Mouse (Mus musculus) midbrain, embryonic 11.5 days (tissue): ENCODE data around the gene Ace. TPM values are rescaled to one million over a fixed set of nuclear protein-coding genes. Genes with fewer than 3 reads are reported as not detected.

Experiments used
- ATAC-seq: fragments of 200-750 bp; cut with Nextera tagmentation; 2 replicates; pipeline ENCODE4 v1.8.0; 2017; ENCODE audit warnings: moderate TSS enrichment, moderate library complexity; ENCODE audit not compliant: low FRiP score
- DNase-seq: peaks from one replicate; pipeline ENCODE4 v3.0.0; 2015; ENCODE audit warnings: low spot score; ENCODE audit errors: missing footprints
- H3K27ac ChIP-seq: fragments of 300-500 bp; sonication (generic); 2 replicates; pipeline ENCODE4 v1.5.1; 2014; ENCODE audit warnings: low read depth, low read length
- H3K27me3 ChIP-seq: fragments of 300-500 bp; sonication (generic); 2 replicates; pipeline ENCODE4 v1.6.1; 2014; ENCODE audit warnings: mild to moderate bottlenecking, low read length, moderate library complexity, mixed read lengths; ENCODE audit not compliant: control insufficient read depth, insufficient read depth
- H3K36me3 ChIP-seq: fragments of 300-500 bp; sonication (generic); 2 replicates; pipeline ENCODE4 v1.6.1; 2014; ENCODE audit warnings: mild to moderate bottlenecking, low read length, moderate library complexity, mixed read lengths; ENCODE audit not compliant: control insufficient read depth, insufficient read depth
- H3K4me1 ChIP-seq: fragments of 300-500 bp; sonication (generic); 2 replicates; pipeline ENCODE4 v1.6.1; 2014; ENCODE audit warnings: low read length; ENCODE audit not compliant: control insufficient read depth, insufficient read depth
- H3K4me2 ChIP-seq: fragments of 300-500 bp; sonication (generic); 2 replicates; pipeline ENCODE4 v1.6.1; 2014; ENCODE audit warnings: mild to moderate bottlenecking, moderate library complexity
- H3K4me3 ChIP-seq: fragments of 300-500 bp; sonication (generic); 2 replicates; pipeline ENCODE4 v1.5.1; 2014; ENCODE audit warnings: low read depth, low read length
- H3K9ac ChIP-seq: fragments of 300-500 bp; sonication (generic); 2 replicates; pipeline ENCODE4 v1.6.1; 2014; ENCODE audit warnings: low read length
- H3K9me3 ChIP-seq: fragments of 300-500 bp; sonication (generic); 2 replicates; pipeline ENCODE4 v1.6.1; 2016; ENCODE audit warnings: low read length; ENCODE audit not compliant: control insufficient read depth
- WGBS: fragments of 180-500 bp; shearing (Covaris S2); extraction: QIAGEN DNeasy Blood & Tissue Kit; methylation state at CpG from one replicate; pipeline ENCODE4 v1.1.7; 2014; 5-methylcytosine and 5-hydroxymethylcytosine counted together
- polyA plus RNA-seq: library from polyadenylated mRNA; unstranded; fragments of >200 nt; fragmentation: Nextera tagmentation; extraction: Ambion mirVana; gene quantifications from 2 replicates; pipeline ENCODE4 v1.2.1, GENCODE M21; 2014

Gene Ace
- polyA plus RNA-seq, 1 experiment from 2014 or later, result 0.89 TPM

DNA sequence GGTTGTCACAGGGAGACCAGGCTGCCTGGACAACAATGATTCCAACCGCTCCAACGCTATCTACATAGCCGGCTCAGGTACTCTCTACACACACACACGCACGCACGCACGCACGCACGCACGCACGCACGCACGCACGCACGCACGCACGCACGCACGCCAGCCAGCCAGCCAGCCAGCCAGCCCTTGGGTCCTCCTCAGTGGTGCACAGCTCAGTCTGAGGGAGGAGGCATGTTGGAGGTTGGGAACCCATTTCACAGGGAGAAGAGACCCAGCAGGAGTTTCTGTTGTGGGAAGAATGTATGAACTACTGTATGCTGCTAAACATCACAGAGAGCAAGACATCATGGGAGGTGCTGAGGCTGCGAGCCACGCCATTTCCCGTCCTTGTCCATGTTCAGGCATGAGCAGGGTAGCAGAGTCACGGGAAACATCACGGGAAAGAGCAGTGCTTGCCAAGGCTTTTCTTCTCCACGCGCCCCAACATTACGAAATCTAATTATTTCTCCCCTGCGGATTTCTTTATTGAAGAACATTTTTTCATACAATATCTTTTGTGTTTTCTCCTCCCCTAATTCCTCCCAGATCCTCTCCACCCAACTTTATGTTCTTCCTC is 11.8 kb upstream of the Ace start:
- Histone ChIP-seq H3K9ac (no peak overlapping the region), H3K4me3 (no peak overlapping the region), H3K9me3 (no peaks in the 10 kb centered on the region), H3K4me1 (no peaks in the 10 kb centered on the region), H3K27ac (no peak overlapping the region), H3K4me2 (no peak overlapping the region), H3K27me3 (no peaks in the 10 kb centered on the region), H3K36me3 (no peaks in the 10 kb centered on the region)
- DNase-seq, result no peak
- no peak for ATAC-seq
- WGBS, result 91% methylated on average over 28 of the region's 28 CpGs

DNA sequence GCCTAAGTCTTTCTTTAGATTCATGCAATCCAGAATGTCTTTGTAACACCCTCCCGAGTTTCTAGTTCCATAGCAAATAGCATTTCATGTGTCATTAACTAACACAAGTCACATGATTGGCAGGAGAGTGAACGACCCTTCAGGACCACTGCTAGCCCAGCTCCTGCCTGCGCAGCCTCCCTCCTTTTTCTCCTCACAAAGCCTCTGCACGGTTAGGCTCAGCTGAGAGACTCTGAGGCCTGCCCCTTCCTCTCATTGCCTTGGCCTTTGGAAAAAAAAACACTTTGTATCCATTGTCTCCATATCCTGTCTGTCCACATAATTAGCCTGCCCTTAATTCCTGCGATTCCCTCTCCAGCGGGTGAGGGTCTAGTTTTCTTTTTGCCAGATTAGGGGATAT is 10.2 kb upstream of the Ace start:
- no peak overlapping the region for H3K4me2 ChIP-seq
- no peaks in the 10 kb centered on the region for H3K27me3 ChIP-seq
- H3K36me3 ChIP-seq, result no peaks in the 10 kb centered on the region
- no peak for DNase-seq
- no peaks in the 10 kb centered on the region for H3K9me3 ChIP-seq
- H3K4me1 ChIP-seq, result no peaks in the 10 kb centered on the region
- H3K27ac ChIP-seq, result no peak overlapping the region
- H3K4me3 ChIP-seq, result no peak overlapping the region
- no peak for ATAC-seq
- 57% methylated on average over 6 of the region's 6 CpGs for WGBS
- H3K9ac ChIP-seq, result no peak overlapping the region

DNA sequence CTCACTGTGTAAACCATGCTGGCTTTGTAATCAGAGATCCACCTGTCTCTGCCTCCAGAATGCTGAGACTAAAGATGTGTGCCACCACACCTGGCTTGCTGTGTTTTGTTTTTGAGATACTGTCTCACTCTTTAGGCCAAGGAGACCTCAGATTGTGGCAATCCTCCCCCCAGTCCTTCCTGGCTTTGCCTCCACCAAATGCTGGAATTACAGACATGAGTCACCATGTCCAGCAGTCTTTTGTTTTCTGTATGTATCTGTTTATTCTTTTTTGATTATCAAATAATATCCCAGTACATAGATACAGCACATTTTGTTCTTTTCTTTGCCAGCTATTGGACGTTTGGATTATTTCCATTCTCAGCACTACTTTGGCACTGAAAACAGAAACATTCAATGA is 9.2 kb upstream of the Ace start:
- Histone ChIP-seq H3K9ac (no peak overlapping the region), H3K27ac (no peak overlapping the region)
- WGBS, result 70% methylated on average over 1 of the region's 1 CpGs

DNA sequence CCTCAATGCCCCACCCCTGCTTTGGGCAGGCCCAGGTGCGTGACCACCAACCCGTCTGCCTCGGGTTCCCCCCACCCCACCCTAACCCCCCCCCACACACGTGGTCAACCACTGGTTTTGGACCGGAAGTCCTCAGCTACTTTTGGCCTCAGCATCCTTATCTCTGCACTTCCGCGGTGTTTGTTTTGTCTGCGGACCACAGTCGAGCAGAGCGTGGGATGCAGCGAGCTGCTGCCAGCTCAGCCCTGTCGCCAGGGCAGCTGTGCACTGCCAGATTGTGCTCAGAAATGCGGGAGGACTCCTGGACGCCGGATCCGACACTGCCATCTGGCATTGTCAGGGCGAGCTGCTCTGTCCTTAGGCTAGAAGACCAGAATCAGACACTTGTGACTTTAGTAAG is 8.4 kb upstream of the Ace start:
- H3K4me1 ChIP-seq, result no peaks in the 10 kb centered on the region
- H3K9me3 ChIP-seq, result no peaks in the 10 kb centered on the region
- no peak overlapping the region for H3K4me2 ChIP-seq
- H3K9ac ChIP-seq, result no peak overlapping the region
- no peaks in the 10 kb centered on the region for H3K36me3 ChIP-seq
- H3K27ac ChIP-seq, result no peak overlapping the region
- 58% methylated on average over 17 of the region's 17 CpGs for WGBS
- ATAC-seq (no peak), DNase-seq (no peak)
- H3K27me3 ChIP-seq, result no peaks in the 10 kb centered on the region
- H3K4me3 ChIP-seq, result no peak overlapping the region

More for the DNA sequence above, 9.2 kb upstream of the Ace start:
- no peaks in the 10 kb centered on the region for H3K9me3 ChIP-seq
- no peak for ATAC-seq
- H3K36me3 ChIP-seq, result no peaks in the 10 kb centered on the region
- no peaks in the 10 kb centered on the region for H3K27me3 ChIP-seq
- H3K4me2 ChIP-seq, result no peak overlapping the region
- no peak for DNase-seq
- H3K4me1 ChIP-seq, result no peaks in the 10 kb centered on the region
- no peak overlapping the region for H3K4me3 ChIP-seq

DNA sequence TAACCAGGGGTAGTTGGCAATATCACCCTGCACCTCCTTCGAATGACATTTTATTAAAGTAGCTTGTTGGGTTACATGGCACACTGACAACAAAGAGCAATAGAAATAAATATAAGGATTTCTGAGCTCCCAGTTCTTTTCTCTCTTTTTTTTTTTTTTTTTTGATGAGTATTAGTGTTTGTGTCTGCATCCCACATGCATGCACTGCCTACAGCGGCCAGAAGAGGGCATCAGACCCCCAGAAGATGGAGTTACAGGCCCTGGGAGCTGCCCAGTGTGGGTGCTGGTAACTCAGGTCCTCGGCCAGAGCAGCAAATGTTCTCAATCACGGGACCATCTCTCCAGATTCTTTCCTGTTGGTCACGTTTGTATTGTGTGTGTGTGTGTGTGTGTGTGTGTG is 3.1 kb upstream of the Ace start:
- ATAC-seq, result no peak

DNA sequence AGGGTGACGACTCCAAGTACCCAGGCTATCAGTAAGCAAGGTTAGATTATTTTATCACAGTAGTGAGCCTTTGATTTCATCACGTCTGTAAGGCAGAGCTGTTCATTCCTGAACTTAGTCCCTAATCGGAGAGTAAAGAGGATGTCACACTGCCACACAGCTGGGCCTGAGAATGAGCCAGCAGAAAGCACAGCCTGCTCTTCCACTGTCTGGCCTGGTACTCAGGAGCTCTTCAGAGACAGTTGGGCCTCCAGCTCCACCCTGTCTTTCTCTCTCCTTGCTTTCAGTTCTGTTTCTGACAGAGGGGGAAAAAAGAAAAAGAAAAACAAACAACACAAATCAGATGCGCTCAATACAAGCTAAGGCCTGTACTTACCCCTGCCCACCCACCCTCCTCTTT is 1.5 kb upstream of the Ace start:
- WGBS, result 71% methylated on average over 4 of the region's 4 CpGs
- H3K27ac ChIP-seq, result no peak overlapping the region
- no peaks in the 10 kb centered on the region for H3K9me3 ChIP-seq
- no peak overlapping the region for H3K4me3 ChIP-seq
- H3K36me3 ChIP-seq, result no peaks in the 10 kb centered on the region
- DNase-seq (no peak), ATAC-seq (no peak)
- peaks cover 5% of the 10 kb centered on the region for H3K4me1 ChIP-seq
- no peak overlapping the region for H3K4me2 ChIP-seq
- peaks cover 27% of the 10 kb centered on the region for H3K27me3 ChIP-seq
- no peak overlapping the region for H3K9ac ChIP-seq

More for the DNA sequence above, 3.1 kb upstream of the Ace start:
- 66% methylated on average over 5 of the region's 5 CpGs for WGBS
- Histone ChIP-seq H3K4me1 (peaks cover 5% of the 10 kb centered on the region), H3K27me3 (peaks cover 27% of the 10 kb centered on the region), H3K4me3 (no peak overlapping the region), H3K9ac (no peak overlapping the region), H3K27ac (no peak overlapping the region), H3K9me3 (no peaks in the 10 kb centered on the region), H3K4me2 (no peak overlapping the region), H3K36me3 (no peaks in the 10 kb centered on the region)
- no peak for DNase-seq

DNA sequence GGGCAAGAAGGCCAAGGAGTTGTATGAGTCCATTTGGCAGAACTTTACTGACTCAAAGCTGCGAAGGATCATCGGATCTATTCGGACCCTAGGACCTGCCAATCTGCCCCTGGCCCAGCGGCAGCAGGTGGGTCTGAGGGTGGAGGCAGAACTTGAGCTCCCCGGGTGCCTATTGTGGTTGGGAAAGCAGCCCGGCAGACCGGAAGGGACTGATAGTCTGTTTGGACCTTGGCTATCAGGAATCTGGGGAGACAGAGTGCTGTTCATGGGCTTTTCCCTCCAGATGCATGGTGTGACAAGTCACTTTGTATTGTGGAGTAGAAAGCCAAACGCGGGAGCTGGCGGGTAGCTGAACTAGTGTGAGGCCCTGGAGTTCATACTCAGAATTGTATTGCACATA is 1.2 kb downstream of the Ace start:
- H3K9me3 ChIP-seq, result no peaks in the 10 kb centered on the region
- DNase-seq, result no peak
- ATAC-seq, result no peak
- no peaks in the 10 kb centered on the region for H3K36me3 ChIP-seq
- H3K4me3 ChIP-seq, result no peak overlapping the region
- WGBS, result 47% methylated on average over 10 of the region's 10 CpGs
- peaks cover 5% of the 10 kb centered on the region for H3K4me1 ChIP-seq
- H3K4me2 ChIP-seq, result no peak overlapping the region
- no peak overlapping the region for H3K9ac ChIP-seq
- H3K27ac ChIP-seq, result no peak overlapping the region
- peaks cover 27% of the 10 kb centered on the region for H3K27me3 ChIP-seq

DNA sequence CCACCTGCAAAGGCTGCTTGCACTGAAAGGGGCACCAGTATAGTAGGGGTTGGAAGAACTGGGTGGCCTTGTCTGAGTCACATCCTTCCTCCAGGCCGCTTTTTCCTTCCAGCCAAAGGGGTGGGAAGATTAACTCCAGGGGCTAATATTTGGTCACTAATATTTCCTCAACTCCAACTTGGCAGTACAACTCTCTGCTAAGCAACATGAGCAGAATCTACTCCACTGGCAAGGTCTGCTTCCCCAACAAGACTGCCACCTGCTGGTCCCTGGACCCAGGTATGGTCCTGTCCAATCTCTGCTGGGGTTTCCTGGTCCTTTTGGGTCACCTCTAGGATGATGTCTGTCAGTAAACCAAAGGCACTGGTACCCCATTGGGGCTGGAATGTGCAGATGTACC is 1.8 kb downstream of the Ace start:
- Histone ChIP-seq H3K4me2 (no peak overlapping the region), H3K27me3 (peaks cover 27% of the 10 kb centered on the region), H3K4me3 (no peak overlapping the region), H3K9ac (no peak overlapping the region), H3K9me3 (no peaks in the 10 kb centered on the region), H3K36me3 (no peaks in the 10 kb centered on the region), H3K4me1 (peaks cover 5% of the 10 kb centered on the region), H3K27ac (no peak overlapping the region)
- ATAC-seq (no peak), DNase-seq (no peak)
- 58% methylated on average over 1 of the region's 1 CpGs for WGBS

DNA sequence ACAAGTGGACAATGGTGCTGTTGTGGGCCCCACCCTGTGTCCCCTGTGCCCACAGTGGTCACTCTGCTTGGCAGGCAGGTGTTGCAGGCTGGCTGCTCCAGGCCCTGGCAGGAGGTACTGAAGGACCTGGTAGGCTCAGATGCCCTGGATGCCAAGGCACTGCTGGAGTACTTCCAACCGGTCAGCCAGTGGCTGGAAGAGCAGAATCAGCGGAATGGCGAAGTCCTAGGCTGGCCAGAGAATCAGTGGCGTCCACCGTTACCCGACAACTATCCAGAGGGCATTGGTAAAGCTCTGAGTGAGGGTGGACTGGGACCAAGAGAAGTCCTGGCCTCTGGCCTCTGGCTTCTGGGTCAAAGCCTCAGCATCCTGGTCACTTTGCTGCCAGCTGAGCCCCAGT is 6.8 kb downstream of the Ace start:
- no peak overlapping the region for H3K9ac ChIP-seq
- 95% methylated on average over 6 of the region's 6 CpGs for WGBS
- no peaks in the 10 kb centered on the region for H3K36me3 ChIP-seq
- no peaks in the 10 kb centered on the region for H3K9me3 ChIP-seq
- no peak overlapping the region for H3K4me3 ChIP-seq
- no peak overlapping the region for H3K27ac ChIP-seq
- no peak for DNase-seq
- H3K4me2 ChIP-seq, result no peak overlapping the region
- H3K27me3 ChIP-seq, result no peaks in the 10 kb centered on the region
- ATAC-seq, result no peak
- no peaks in the 10 kb centered on the region for H3K4me1 ChIP-seq
